Comparison of ENCODE assay signal across 8 mouse cellular contexts in the genomic region with DNA sequence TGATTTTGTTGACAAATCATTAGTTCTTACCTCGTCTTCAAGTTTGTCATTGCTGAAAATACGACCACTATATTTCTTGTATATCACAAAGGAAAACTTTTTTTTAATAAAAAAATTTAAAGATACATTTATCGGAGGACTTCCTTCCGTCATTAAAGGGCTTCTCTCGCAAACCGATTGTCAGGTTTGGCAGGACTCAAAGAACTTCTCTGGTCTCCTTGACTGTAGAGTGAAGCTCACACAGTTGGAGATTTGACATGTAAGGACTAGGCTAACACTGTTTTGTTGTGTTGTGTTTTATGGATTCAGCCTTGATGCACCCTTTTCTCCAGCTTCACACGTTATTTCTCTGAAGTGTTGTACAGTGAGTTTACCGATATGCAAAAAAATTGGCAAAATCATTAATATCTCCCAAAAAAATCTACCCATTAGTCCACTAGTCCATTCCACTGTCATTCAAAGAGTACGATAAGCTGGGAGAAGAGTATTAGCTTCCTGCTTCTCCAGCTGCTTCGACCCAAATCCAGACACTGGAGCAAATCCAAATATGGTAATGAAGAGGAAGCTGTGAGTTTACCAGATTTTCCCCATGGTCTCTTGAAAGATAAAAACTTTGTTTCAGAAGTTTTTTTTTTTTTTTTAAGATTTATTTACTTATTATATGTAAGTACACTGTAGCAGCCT. TPM values are rescaled to one million over a fixed set of nuclear protein-coding genes. Genes with fewer than 3 reads are reported as not detected.
DNase-seq lines count a peak whose midpoint lies in the region; ATAC-seq and TF ChIP-seq lines count a peak whose summit lies in the region.

A gene (minus strand): TSS at position 127 of the 684 bp plus-strand sequence.

- peak within 1 kb of the TSS; percentile 93 for H3K27ac ChIP-seq in hindbrain, embryonic 14.5 days
- H3K27ac ChIP-seq in liver, embryonic 16.5 days (ENCODE audit: low read length), result peak within 1 kb of the TSS; percentile 63
- H3K27ac ChIP-seq in stomach, postnatal 0 days (replicated peaks), result peak within 1 kb of the TSS; percentile 94

- H3K4me3 ChIP-seq in hindbrain, embryonic 14.5 days (replicated peaks; ENCODE audit: low read length), result peak within 1 kb of the TSS; percentile 92
- peak within 1 kb of the TSS; percentile 85 for H3K4me3 ChIP-seq in liver, embryonic 16.5 days (ENCODE audit: low read depth, low read length)
- H3K4me3 ChIP-seq in stomach, postnatal 0 days (ENCODE audit: low read depth, low read length), result peak within 1 kb of the TSS; percentile 95

- WGBS in hindbrain, embryonic 14.5 days, result 44% methylated on average over 10 of the region's 10 CpGs
- 32% methylated on average over 10 of the region's 10 CpGs for WGBS in liver, embryonic 16.5 days (ENCODE audit: insufficient replicate concordance)
- WGBS in stomach, postnatal 0 days, result 32% methylated on average over 10 of the region's 10 CpGs

- peaks cover 18% of the 10 kb centered on the region for H3K4me1 ChIP-seq in hindbrain, embryonic 14.5 days (replicated peaks; ENCODE audit: control insufficient read depth, insufficient read depth, low read length)
- peaks cover 6% of the 10 kb centered on the region for H3K4me1 ChIP-seq in liver, embryonic 16.5 days (ENCODE audit: control insufficient read depth, low read depth, low read length)
- no peaks in the 10 kb centered on the region for H3K4me1 ChIP-seq in stomach, postnatal 0 days (replicated peaks; ENCODE audit: control insufficient read depth, insufficient read depth)

- DNase-seq in kidney, postnatal 36 days, result peak; percentile 16 to 28
- DNase-seq in kidney, postnatal 4 days, result no peak
- DNase-seq in gastrocnemius, adult 18-20 months (ENCODE audit: low spot score), result peak; percentile 12
- no peak for DNase-seq in hindbrain, embryonic 14.5 days (ENCODE audit: low spot score)
- no peak for DNase-seq in stomach, postnatal 0 days (ENCODE audit: low spot score)
- DNase-seq in right cerebral cortex, postnatal 10 days (ENCODE audit: low spot score in 2 of 2), result no peak

- peak within 1 kb of the TSS; percentile 89 for H3K9ac ChIP-seq in hindbrain, embryonic 14.5 days
- H3K9ac ChIP-seq in liver, embryonic 16.5 days (ENCODE audit: low read depth, low read length), result peak within 1 kb of the TSS; percentile 80
- H3K9ac ChIP-seq in stomach, postnatal 0 days (ENCODE audit: low read length), result peak within 1 kb of the TSS; percentile 98

- no peaks in the 10 kb centered on the region for H3K27me3 ChIP-seq in hindbrain, embryonic 14.5 days (ENCODE audit: control insufficient read depth, insufficient read depth, low read length)
- H3K27me3 ChIP-seq in liver, embryonic 16.5 days (ENCODE audit: control insufficient read depth, insufficient read depth, low read depth, low read length), result no peaks in the 10 kb centered on the region
- no peaks in the 10 kb centered on the region for H3K27me3 ChIP-seq in stomach, postnatal 0 days (ENCODE audit: control insufficient read depth, insufficient read depth, low read length)

- no peaks in the 10 kb centered on the region for H3K9me3 ChIP-seq in hindbrain, embryonic 14.5 days (ENCODE audit: control insufficient read depth, low read length)
- H3K9me3 ChIP-seq in liver, embryonic 16.5 days (replicated peaks; ENCODE audit: control insufficient read depth, low read length), result no peaks in the 10 kb centered on the region
- no peaks in the 10 kb centered on the region for H3K9me3 ChIP-seq in stomach, postnatal 0 days (ENCODE audit: control insufficient read depth, low read length)

- no peak for TF ChIP-seq CTCF in stomach, postnatal 0 days (IDR thresholded peaks at IDR 0.05; ENCODE audit: low read depth)

- ATAC-seq in activated CD4-positive, CD25-positive, alpha-beta regulatory T cell, adult 4 months, result no peak
- no peak for ATAC-seq in hindbrain, embryonic 14.5 days (ENCODE audit: low FRiP score)
- ATAC-seq in liver, embryonic 16.5 days (ENCODE audit: low read depth), result no peak
- ATAC-seq in stomach, postnatal 0 days (ENCODE audit: low FRiP score, low TSS enrichment), result no peak

- no peak for TF ChIP-seq EP300 in stomach, postnatal 0 days (optimal IDR thresholded peaks at IDR 0.05)

- H3K36me3 ChIP-seq in hindbrain, embryonic 14.5 days (replicated peaks; ENCODE audit: control insufficient read depth, insufficient read depth), result no peaks in the 10 kb centered on the region
- no peaks in the 10 kb centered on the region for H3K36me3 ChIP-seq in liver, embryonic 16.5 days (ENCODE audit: control insufficient read depth, insufficient read depth)
- H3K36me3 ChIP-seq in stomach, postnatal 0 days (ENCODE audit: control insufficient read depth, insufficient read depth, low read length), result no peaks in the 10 kb centered on the region

- H3K4me2 ChIP-seq in hindbrain, embryonic 14.5 days (replicated peaks), result peak within 1 kb of the TSS; percentile 60
- H3K4me2 ChIP-seq in liver, embryonic 16.5 days (ENCODE audit: low read depth, low read length), result peak within 1 kb of the TSS; percentile 98
- peak within 1 kb of the TSS; percentile 68 for H3K4me2 ChIP-seq in stomach, postnatal 0 days (replicated peaks; ENCODE audit: low read depth)

RNA-seq across cellular contexts. Expression of the gene that starts here (rescaled TPM):
- polyA plus RNA-seq in activated CD4-positive, CD25-positive, alpha-beta regulatory T cell, adult 4 months (2017; shearing (Covaris generic)), result 10 to 100 TPM; 26.2 to 38.2 TPM
- 10 to 100 TPM; 17.2 to 17.7 TPM for total RNA-seq in gastrocnemius, adult 18-20 months (2021)
- 69.9 and 70.5 TPM in 2 replicates for polyA plus RNA-seq in hindbrain, embryonic 14.5 days (2014; fragmentation: Nextera tagmentation; extraction: Ambion mirVana)
- polyA plus RNA-seq in liver, embryonic 16.5 days (2015; fragmentation: Nextera tagmentation; extraction: Ambion mirVana), result 6.4 and 7.0 TPM in 2 replicates
- 22.0 and 25.5 TPM in 2 replicates for polyA plus RNA-seq in stomach, postnatal 0 days (2015; fragmentation: Nextera tagmentation; extraction: Ambion mirVana)

Comparison
In these comparisons a context has a peak if more than half of its experiments do, and no peak if none do; other contexts are left out.
1. DNase-seq: peak in kidney, postnatal 36 days (2 of 2) and gastrocnemius, adult 18-20 months (single experiment); none in kidney, postnatal 4 days (0 of 2), hindbrain, embryonic 14.5 days (single experiment), stomach, postnatal 0 days (single experiment) and right cerebral cortex, postnatal 10 days (0 of 2).
2. Peak in every context shown above with its lines, with median percentiles within 50 percentile points of each other: H3K27ac ChIP-seq, H3K4me2 ChIP-seq, H3K4me3 ChIP-seq and H3K9ac ChIP-seq.